Mouse (Mus musculus) megakaryocyte, embryonic 14.5 days (primary cell): Measurements from ENCODE around the gene Sp2.

Experiments
- FLI1 ChIP-seq: IDR thresholded peaks from 2 replicates; pipeline ENCODE4 v1.6.1; 2012; ENCODE audit warnings: low read length, inconsistent platforms, mixed read lengths
- GATA1 ChIP-seq: IDR thresholded peaks from 3 replicates; pipeline ENCODE4 v1.6.1; 2012; ENCODE audit warnings: mixed read lengths, low read length, inconsistent platforms, borderline replicate concordance

DNA sequence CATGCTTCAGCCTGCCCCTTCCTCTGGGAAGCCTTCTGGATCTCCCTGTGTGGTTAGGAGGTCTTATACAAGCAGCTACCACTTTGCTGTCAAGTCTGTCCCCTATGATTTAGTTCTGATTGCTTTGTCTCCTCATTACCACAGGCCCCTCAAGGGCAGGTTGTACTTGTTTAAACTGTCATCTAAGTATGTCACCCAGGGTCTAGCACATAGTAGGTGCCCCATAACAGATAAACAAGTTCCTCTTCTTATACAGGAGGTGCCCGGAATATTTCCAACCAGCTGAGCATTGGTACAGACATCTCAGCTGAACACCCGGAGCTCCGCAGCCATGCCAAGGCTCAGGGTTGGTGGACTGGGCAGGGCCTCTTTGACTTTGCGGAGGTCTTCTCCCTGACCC lies 49.7 kb upstream of the Sp2 start:
- TF ChIP-seq GATA1 = no peak
- TF ChIP-seq FLI1 = no peak
